Mouse (Mus musculus): Measurements from ENCODE around the gene Acta2. TPM values are rescaled to one million over a fixed set of nuclear protein-coding genes. Genes with fewer than 3 reads are reported as not detected.

Gene Acta2
- polyA plus RNA-seq, 1 experiment = 156 TPM

- Histone ChIP-seq H3K27ac (ENCODE audit: insufficient read depth, low read length) (no peak overlapping the region), H3K4me1 (ENCODE audit: control insufficient read depth, insufficient read depth, insufficient read length) (peaks cover 3% of the 10 kb centered on the region; the same call in 1 of the 2 replicates), H3K4me3 (ENCODE audit: extremely low read depth, insufficient read depth, insufficient read length) (no peak overlapping the region), H3K36me3 (ENCODE audit: control insufficient read depth, insufficient read depth, low read length) (peaks cover 6% of the 10 kb centered on the region), H3K27me3 (ENCODE audit: control insufficient read depth, insufficient read depth, low read length) (no peaks in the 10 kb centered on the region)
- TF ChIP-seq CTCF (IDR thresholded peaks at IDR 0.05; ENCODE audit: extremely low read depth, insufficient read depth, insufficient read length, insufficient replicate concordance) (no peak), POLR2A (IDR thresholded peaks at IDR 0.05; ENCODE audit: low read depth, low read length) (no peak)
- DNase-seq (ENCODE audit: low read depth in 1 of 2, low spot score in 2 of 2) = peak; percentile 54 to 68
- WGBS = 19% methylated on average over 6 of the region's 6 CpGs
Measured at GRCm38 (mm10) chr19:34244056-34244455, 11.3 kb downstream of the Acta2 start.

- H3K4me1 ChIP-seq (ENCODE audit: control insufficient read depth, insufficient read depth, insufficient read length) = no peaks in the 10 kb centered on the region
- H3K36me3 ChIP-seq (ENCODE audit: control insufficient read depth, insufficient read depth, low read length) = peaks cover 7% of the 10 kb centered on the region
- no peak overlapping the region for H3K4me3 ChIP-seq (ENCODE audit: extremely low read depth, insufficient read depth, insufficient read length)
- H3K27me3 ChIP-seq (ENCODE audit: control insufficient read depth, insufficient read depth, low read length) = no peaks in the 10 kb centered on the region
- no peak overlapping the region for H3K27ac ChIP-seq (ENCODE audit: insufficient read depth, low read length)
- no peak for TF ChIP-seq POLR2A (IDR thresholded peaks at IDR 0.05; ENCODE audit: low read depth, low read length)
- TF ChIP-seq CTCF (IDR thresholded peaks at IDR 0.05; ENCODE audit: extremely low read depth, insufficient read depth, insufficient read length, insufficient replicate concordance) = no peak
- no peak for DNase-seq (ENCODE audit: low read depth in 1 of 2, low spot score in 2 of 2)
Measured at GRCm38 (mm10) chr19:34242925-34243324, 12.5 kb downstream of the Acta2 start.

GRCm38 (mm10) chr19:34241247-34241915 lies 14.0 kb downstream of the Acta2 start:
- TF ChIP-seq POLR2A (IDR thresholded peaks at IDR 0.05; ENCODE audit: low read depth, low read length) (no peak), CTCF (IDR thresholded peaks at IDR 0.05; ENCODE audit: extremely low read depth, insufficient read depth, insufficient read length, insufficient replicate concordance) (no peak)
- Histone ChIP-seq H3K36me3 (ENCODE audit: control insufficient read depth, insufficient read depth, low read length) (peaks cover 16% of the 10 kb centered on the region), H3K4me1 (ENCODE audit: control insufficient read depth, insufficient read depth, insufficient read length) (no peaks in the 10 kb centered on the region), H3K4me3 (ENCODE audit: extremely low read depth, insufficient read depth, insufficient read length) (no peak overlapping the region), H3K27ac (ENCODE audit: insufficient read depth, low read length) (no peak overlapping the region), H3K27me3 (ENCODE audit: control insufficient read depth, insufficient read depth, low read length) (no peaks in the 10 kb centered on the region)
- WGBS = 79% methylated on average over 15 of the region's 15 CpGs
- no peak for DNase-seq (ENCODE audit: low read depth in 1 of 2, low spot score in 2 of 2)

GRCm38 (mm10) chr19:34240273-34241039 lies 14.9 kb downstream of the Acta2 start:
- no peak overlapping the region for H3K4me3 ChIP-seq (ENCODE audit: extremely low read depth, insufficient read depth, insufficient read length)
- DNase-seq (ENCODE audit: low read depth in 1 of 2, low spot score in 2 of 2) = no peak
- WGBS = 97% methylated on average over 5 of the region's 5 CpGs
- H3K4me1 ChIP-seq (ENCODE audit: control insufficient read depth, insufficient read depth, insufficient read length) = no peaks in the 10 kb centered on the region
- no peak overlapping the region for H3K27ac ChIP-seq (ENCODE audit: insufficient read depth, low read length)
- TF ChIP-seq POLR2A (IDR thresholded peaks at IDR 0.05; ENCODE audit: low read depth, low read length) = no peak
- TF ChIP-seq CTCF (IDR thresholded peaks at IDR 0.05; ENCODE audit: extremely low read depth, insufficient read depth, insufficient read length, insufficient replicate concordance) = no peak
- no peaks in the 10 kb centered on the region for H3K27me3 ChIP-seq (ENCODE audit: control insufficient read depth, insufficient read depth, low read length)
- peaks cover 20% of the 10 kb centered on the region for H3K36me3 ChIP-seq (ENCODE audit: control insufficient read depth, insufficient read depth, low read length)

- 96% methylated on average over 2 of the region's 2 CpGs for WGBS
Measured at GRCm38 (mm10) chr19:34237746-34238145, 17.6 kb downstream of the Acta2 start.

GRCm38 (mm10) chr19:34236049-34236448 lies 19.3 kb downstream of the Acta2 start:
- Histone ChIP-seq H3K27me3 (ENCODE audit: control insufficient read depth, insufficient read depth, low read length) (no peaks in the 10 kb centered on the region), H3K4me3 (ENCODE audit: extremely low read depth, insufficient read depth, insufficient read length) (no peak overlapping the region), H3K27ac (ENCODE audit: insufficient read depth, low read length) (no peak overlapping the region), H3K36me3 (ENCODE audit: control insufficient read depth, insufficient read depth, low read length) (peaks cover 38% of the 10 kb centered on the region), H3K4me1 (ENCODE audit: control insufficient read depth, insufficient read depth, insufficient read length) (no peaks in the 10 kb centered on the region; the same call in 1 of the 2 replicates)
- TF ChIP-seq POLR2A (IDR thresholded peaks at IDR 0.05; ENCODE audit: low read depth, low read length) (no peak), CTCF (IDR thresholded peaks at IDR 0.05; ENCODE audit: extremely low read depth, insufficient read depth, insufficient read length, insufficient replicate concordance) (no peak)
- WGBS = 97% methylated on average over 3 of the region's 3 CpGs
- DNase-seq (ENCODE audit: low read depth in 1 of 2, low spot score in 2 of 2) = no peak

More at GRCm38 (mm10) chr19:34237746-34238145, 17.6 kb downstream of the Acta2 start:
- TF ChIP-seq POLR2A (IDR thresholded peaks at IDR 0.05; ENCODE audit: low read depth, low read length) (no peak), CTCF (IDR thresholded peaks at IDR 0.05; ENCODE audit: extremely low read depth, insufficient read depth, insufficient read length, insufficient replicate concordance) (no peak)
- Histone ChIP-seq H3K4me1 (ENCODE audit: control insufficient read depth, insufficient read depth, insufficient read length) (no peaks in the 10 kb centered on the region; the same call in 1 of the 2 replicates), H3K4me3 (ENCODE audit: extremely low read depth, insufficient read depth, insufficient read length) (no peak overlapping the region), H3K27me3 (ENCODE audit: control insufficient read depth, insufficient read depth, low read length) (no peaks in the 10 kb centered on the region), H3K27ac (ENCODE audit: insufficient read depth, low read length) (no peak overlapping the region), H3K36me3 (ENCODE audit: control insufficient read depth, insufficient read depth, low read length) (peaks cover 34% of the 10 kb centered on the region)
- DNase-seq (ENCODE audit: low read depth in 1 of 2, low spot score in 2 of 2) = no peak

All from spleen, adult 2 months (tissue).